Mouse (Mus musculus): ENCODE data around the gene Amn1. TPM values are rescaled to one million over a fixed set of nuclear protein-coding genes. Genes with fewer than 3 reads are reported as not detected.

Amn1 gene
- polyA plus RNA-seq, 1 experiment from 2014 or later: 9.1 TPM

DNA sequence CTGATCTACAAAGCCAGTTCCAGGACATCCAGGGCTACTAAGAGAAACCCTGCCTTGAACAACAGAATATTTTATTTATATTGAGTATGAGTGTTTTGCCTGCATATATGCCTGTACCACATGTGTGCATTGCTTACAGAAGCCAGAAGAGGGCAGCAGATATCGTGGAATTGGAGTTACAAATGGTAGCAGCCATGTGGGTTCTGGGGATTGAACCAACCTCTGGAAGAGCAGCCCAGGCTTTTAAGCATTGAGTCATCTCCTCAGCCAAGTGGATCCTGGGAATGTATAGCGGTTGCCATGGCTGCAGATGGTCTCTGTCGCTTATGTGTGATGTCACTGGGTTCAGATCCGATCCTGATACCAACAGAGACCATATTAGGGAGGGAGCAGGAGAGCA lies 61.8 kb downstream of the Amn1 start:
- H3K36me3 ChIP-seq (replicated peaks; ENCODE audit: insufficient read depth, low read length): no peaks in the 10 kb centered on the region
- no peak overlapping the region for H3K9ac ChIP-seq (replicated peaks)
- no peaks in the 10 kb centered on the region for H3K4me1 ChIP-seq (ENCODE audit: insufficient read depth)
- TF ChIP-seq EP300 (IDR thresholded peaks at IDR 0.05; ENCODE audit: low read depth) (no peak), CTCF (IDR thresholded peaks at IDR 0.05; ENCODE audit: low read depth) (peak; percentile 77)
- H3K4me2 ChIP-seq (ENCODE audit: low read depth, low read length): no peak overlapping the region
- no peak overlapping the region for H3K27ac ChIP-seq (ENCODE audit: low read depth)
- 61% methylated on average over 4 of the region's 4 CpGs for WGBS (ENCODE audit: insufficient replicate concordance)
- ATAC-seq (peak; percentile 64), DNase-seq (peak; percentile 40)
- H3K9me3 ChIP-seq (ENCODE audit: low read length): no peaks in the 10 kb centered on the region
- no peaks in the 10 kb centered on the region for H3K27me3 ChIP-seq (ENCODE audit: insufficient read depth, low read length)
- H3K4me3 ChIP-seq (ENCODE audit: low read depth, low read length): no peak overlapping the region

DNA sequence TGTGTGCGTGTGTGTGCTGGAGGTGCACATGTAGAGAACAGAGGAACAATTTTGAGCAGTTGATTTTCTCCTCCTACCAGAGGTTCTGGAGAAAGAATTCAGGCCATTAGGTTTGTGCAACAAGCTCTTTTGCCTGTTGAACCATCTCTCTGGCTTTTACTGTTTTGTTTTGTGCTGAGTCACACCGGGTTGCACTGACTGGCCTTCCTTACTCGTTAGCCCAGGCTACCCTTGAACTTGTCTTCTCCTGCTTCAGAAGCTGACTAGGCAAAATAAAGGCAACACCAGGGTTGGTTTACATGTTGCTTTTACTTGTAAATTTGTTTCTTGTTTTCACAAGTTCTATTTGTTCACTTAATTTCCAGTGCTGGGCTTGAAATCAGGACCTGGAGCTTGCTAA lies 65.5 kb downstream of the Amn1 start:
- no peak overlapping the region for H3K9ac ChIP-seq (replicated peaks)
- DNase-seq (no peak), ATAC-seq (no peak)
- H3K27me3 ChIP-seq (ENCODE audit: insufficient read depth, low read length): no peaks in the 10 kb centered on the region
- WGBS (ENCODE audit: insufficient replicate concordance): 79% methylated on average over 3 of the region's 3 CpGs
- H3K36me3 ChIP-seq (replicated peaks; ENCODE audit: insufficient read depth, low read length): no peaks in the 10 kb centered on the region
- no peak overlapping the region for H3K4me3 ChIP-seq (ENCODE audit: low read depth, low read length)
- no peak for TF ChIP-seq CTCF (IDR thresholded peaks at IDR 0.05; ENCODE audit: low read depth)
- no peak for TF ChIP-seq EP300 (IDR thresholded peaks at IDR 0.05; ENCODE audit: low read depth)
- H3K9me3 ChIP-seq (ENCODE audit: low read length): no peaks in the 10 kb centered on the region
- H3K27ac ChIP-seq (ENCODE audit: low read depth): no peak overlapping the region
- H3K4me1 ChIP-seq (ENCODE audit: insufficient read depth): no peaks in the 10 kb centered on the region
- no peak overlapping the region for H3K4me2 ChIP-seq (ENCODE audit: low read depth, low read length)

DNA sequence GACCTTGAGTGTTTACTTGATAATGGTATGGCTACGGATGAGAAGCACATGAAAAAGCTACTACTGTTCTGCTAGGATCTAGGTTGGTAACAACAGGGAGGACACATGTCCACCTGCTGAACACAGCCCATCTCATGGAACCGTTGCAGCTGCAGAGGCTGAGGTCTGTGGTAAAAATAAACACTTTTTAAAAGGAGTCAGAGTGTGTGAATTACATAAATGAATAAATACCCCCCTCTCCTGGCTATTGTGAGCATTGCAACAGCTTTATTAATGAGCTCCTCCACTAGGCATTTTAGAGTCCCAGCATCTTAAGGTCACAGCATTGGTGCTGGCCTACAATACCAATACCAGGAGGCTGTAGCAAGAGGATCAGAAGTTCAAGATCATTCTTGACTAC lies 68.7 kb downstream of the Amn1 start:
- 22% methylated on average over 2 of the region's 2 CpGs for WGBS (ENCODE audit: insufficient replicate concordance)
- ATAC-seq (peak; percentile 30), DNase-seq (peak; percentile 27)

DNA sequence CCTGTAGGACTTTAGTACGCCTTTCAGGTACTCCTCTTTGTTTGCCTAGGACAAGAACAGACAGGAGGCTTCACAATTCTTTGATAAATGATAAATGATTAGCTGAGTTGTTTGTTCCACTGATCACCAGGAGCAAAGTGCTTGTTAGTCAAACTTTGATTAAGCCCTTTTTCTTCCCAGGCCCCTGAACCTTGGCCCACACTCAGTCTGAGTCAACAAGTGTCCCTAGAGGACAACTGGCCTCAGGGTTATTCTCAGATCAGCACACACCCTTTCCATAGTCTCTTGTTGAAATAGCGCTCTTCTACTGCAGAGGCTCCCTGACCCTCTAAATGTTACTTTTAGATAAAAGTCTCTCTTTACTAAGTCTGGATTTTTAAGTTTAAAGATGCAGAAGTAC lies 69.6 kb downstream of the Amn1 start:
- H3K4me3 ChIP-seq (ENCODE audit: low read depth, low read length): no peak overlapping the region
- DNase-seq: peak; percentile 60
- 0 out of 2 replicates have a peak, but pooled peaks have one; percentile 8 for TF ChIP-seq CTCF (IDR thresholded peaks at IDR 0.05; ENCODE audit: low read depth)
- TF ChIP-seq EP300 (IDR thresholded peaks at IDR 0.05; ENCODE audit: low read depth): peak; percentile 73
- peak overlapping the region; percentile 84 for H3K27ac ChIP-seq (ENCODE audit: low read depth)
- WGBS (ENCODE audit: insufficient replicate concordance): 53% methylated on average over 2 of the region's 2 CpGs
- H3K4me2 ChIP-seq (ENCODE audit: low read depth, low read length): no peak overlapping the region
- H3K36me3 ChIP-seq (replicated peaks; ENCODE audit: insufficient read depth, low read length): no peaks in the 10 kb centered on the region
- H3K27me3 ChIP-seq (ENCODE audit: insufficient read depth, low read length): no peaks in the 10 kb centered on the region
- ATAC-seq: peak; percentile 96
- no peak overlapping the region for H3K9ac ChIP-seq (replicated peaks)
- no peaks in the 10 kb centered on the region for H3K4me1 ChIP-seq (ENCODE audit: insufficient read depth)
- no peaks in the 10 kb centered on the region for H3K9me3 ChIP-seq (ENCODE audit: low read length)

More for the DNA sequence above, 68.7 kb downstream of the Amn1 start:
- no peaks in the 10 kb centered on the region for H3K9me3 ChIP-seq (ENCODE audit: low read length)
- H3K4me3 ChIP-seq (ENCODE audit: low read depth, low read length): no peak overlapping the region
- no peak overlapping the region for H3K9ac ChIP-seq (replicated peaks)
- H3K4me1 ChIP-seq (ENCODE audit: insufficient read depth): no peaks in the 10 kb centered on the region
- peak overlapping the region; percentile 84 for H3K27ac ChIP-seq (ENCODE audit: low read depth)
- no peak for TF ChIP-seq EP300 (IDR thresholded peaks at IDR 0.05; ENCODE audit: low read depth)
- TF ChIP-seq CTCF (IDR thresholded peaks at IDR 0.05; ENCODE audit: low read depth): peak; percentile 76
- no peaks in the 10 kb centered on the region for H3K36me3 ChIP-seq (replicated peaks; ENCODE audit: insufficient read depth, low read length)
- H3K27me3 ChIP-seq (ENCODE audit: insufficient read depth, low read length): no peaks in the 10 kb centered on the region
- H3K4me2 ChIP-seq (ENCODE audit: low read depth, low read length): no peak overlapping the region

DNA sequence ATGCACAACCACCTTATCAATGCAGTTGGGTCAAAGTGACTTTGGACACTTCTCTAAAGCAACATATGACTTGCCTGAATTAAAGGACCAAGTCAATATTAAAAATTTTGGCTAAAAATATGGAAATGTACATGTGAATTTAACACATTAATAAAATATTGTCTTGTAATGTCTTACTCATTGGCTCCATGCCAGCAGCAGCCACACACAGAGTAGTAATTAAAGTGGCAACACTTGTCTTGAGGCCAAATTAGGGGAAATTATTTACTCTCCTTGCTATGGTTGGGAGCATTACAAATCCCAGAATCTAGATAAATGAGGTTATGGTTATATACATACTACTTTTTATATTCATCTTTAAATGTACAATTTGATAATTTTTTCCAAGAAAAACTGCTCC lies 71.5 kb downstream of the Amn1 start:
- TF ChIP-seq EP300 (IDR thresholded peaks at IDR 0.05; ENCODE audit: low read depth) (no peak), CTCF (IDR thresholded peaks at IDR 0.05; ENCODE audit: low read depth) (no peak)
- no peak overlapping the region for H3K27ac ChIP-seq (ENCODE audit: low read depth)
- ATAC-seq: no peak

DNA sequence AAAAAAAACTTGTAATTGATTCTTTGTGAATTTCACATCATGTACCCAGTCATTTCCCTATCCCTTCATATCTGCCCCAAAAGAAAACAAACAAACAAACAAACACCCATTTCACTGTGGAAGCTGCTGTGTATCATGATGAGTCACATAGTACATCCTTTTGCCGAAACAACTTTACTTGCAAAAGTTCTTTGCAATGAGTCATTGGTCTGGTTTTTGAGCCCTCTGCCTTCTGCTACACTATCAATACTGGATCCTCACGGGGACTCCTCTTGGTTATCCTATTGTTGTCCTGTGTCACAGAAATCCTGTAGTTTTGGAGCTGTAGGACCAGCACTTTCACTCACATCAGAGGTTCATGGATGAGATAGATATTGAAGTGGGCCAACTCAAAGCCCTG lies 79.6 kb downstream of the Amn1 start:
- H3K9me3 ChIP-seq (ENCODE audit: low read length): no peaks in the 10 kb centered on the region
- 57% methylated on average over 2 of the region's 2 CpGs for WGBS (ENCODE audit: insufficient replicate concordance)
- no peak for DNase-seq
- ATAC-seq: no peak
- H3K9ac ChIP-seq (replicated peaks): no peak overlapping the region
- H3K27ac ChIP-seq (ENCODE audit: low read depth): no peak overlapping the region
- TF ChIP-seq EP300 (IDR thresholded peaks at IDR 0.05; ENCODE audit: low read depth): no peak
- no peaks in the 10 kb centered on the region for H3K4me1 ChIP-seq (ENCODE audit: insufficient read depth)
- no peaks in the 10 kb centered on the region for H3K36me3 ChIP-seq (replicated peaks; ENCODE audit: insufficient read depth, low read length)
- H3K27me3 ChIP-seq (ENCODE audit: insufficient read depth, low read length): no peaks in the 10 kb centered on the region
- no peak overlapping the region for H3K4me2 ChIP-seq (ENCODE audit: low read depth, low read length)
- no peak overlapping the region for H3K4me3 ChIP-seq (ENCODE audit: low read depth, low read length)

More for the DNA sequence above, 71.5 kb downstream of the Amn1 start:
- Histone ChIP-seq H3K4me2 (ENCODE audit: low read depth, low read length) (no peak overlapping the region), H3K9me3 (ENCODE audit: low read length) (no peaks in the 10 kb centered on the region), H3K9ac (replicated peaks) (no peak overlapping the region), H3K4me3 (ENCODE audit: low read depth, low read length) (no peak overlapping the region), H3K36me3 (replicated peaks; ENCODE audit: insufficient read depth, low read length) (no peaks in the 10 kb centered on the region), H3K27me3 (ENCODE audit: insufficient read depth, low read length) (no peaks in the 10 kb centered on the region), H3K4me1 (ENCODE audit: insufficient read depth) (no peaks in the 10 kb centered on the region)
- no peak for DNase-seq

DNA sequence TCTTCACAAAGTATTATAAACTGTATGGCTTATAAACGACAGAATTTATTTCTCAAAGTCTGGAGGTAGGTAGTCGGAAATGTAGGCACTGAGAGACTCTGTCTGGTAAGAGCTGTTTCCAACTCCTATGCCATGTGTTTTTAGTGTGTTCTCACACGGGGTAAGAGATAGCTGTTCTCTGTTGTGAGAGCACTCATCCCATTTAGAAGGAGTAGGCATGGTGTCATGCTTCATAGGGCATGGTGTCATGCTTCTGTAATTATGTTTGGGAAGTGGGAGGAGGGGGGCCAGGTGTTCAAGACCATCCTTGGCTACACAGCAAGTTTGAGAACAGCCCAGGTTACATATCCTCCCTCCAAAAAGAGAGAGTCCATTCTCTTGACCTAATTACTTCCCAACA lies 80.9 kb downstream of the Amn1 start:
- Histone ChIP-seq H3K4me2 (ENCODE audit: low read depth, low read length) (no peak overlapping the region), H3K9ac (replicated peaks) (no peak overlapping the region), H3K4me3 (ENCODE audit: low read depth, low read length) (no peak overlapping the region), H3K27ac (ENCODE audit: low read depth) (no peak overlapping the region), H3K36me3 (replicated peaks; ENCODE audit: insufficient read depth, low read length) (no peaks in the 10 kb centered on the region), H3K4me1 (ENCODE audit: insufficient read depth) (no peaks in the 10 kb centered on the region), H3K9me3 (ENCODE audit: low read length) (no peaks in the 10 kb centered on the region), H3K27me3 (ENCODE audit: insufficient read depth, low read length) (no peaks in the 10 kb centered on the region)
- no peak for ATAC-seq
- 70% methylated on average over 3 of the region's 3 CpGs for WGBS (ENCODE audit: insufficient replicate concordance)
- no peak for TF ChIP-seq EP300 (IDR thresholded peaks at IDR 0.05; ENCODE audit: low read depth)
- no peak for TF ChIP-seq CTCF (IDR thresholded peaks at IDR 0.05; ENCODE audit: low read depth)
- DNase-seq: no peak

Other genes with a start within 250 kb of the Amn1 start
- gene Sinhcaf, start 242.2 kb downstream of the Amn1 start, polyA plus RNA-seq (2015; fragmentation: Nextera tagmentation; extraction: Ambion mirVana): 8.3 and 9.4 TPM in 2 replicates
- 7.4 and 7.9 TPM in 2 replicates for gene Dennd5b, start 87.0 kb downstream of the Amn1 start, polyA plus RNA-seq (2015; fragmentation: Nextera tagmentation; extraction: Ambion mirVana)
- gene Gm10203, start 58.5 kb downstream of the Amn1 start, polyA plus RNA-seq (2015; fragmentation: Nextera tagmentation; extraction: Ambion mirVana): not detected in 2 replicates
- 9.7 and 9.8 TPM in 2 replicates for gene Etfbkmt, start 48.9 kb downstream of the Amn1 start, polyA plus RNA-seq (2015; fragmentation: Nextera tagmentation; extraction: Ambion mirVana)
- gene Resf1, start 120.7 kb upstream of the Amn1 start, polyA plus RNA-seq (2015; fragmentation: Nextera tagmentation; extraction: Ambion mirVana): 16.0 and 22.3 TPM in 2 replicates
- 0.45 and 0.78 TPM in 2 replicates for gene Bicd1, start 220.2 kb upstream of the Amn1 start, polyA plus RNA-seq (2015; fragmentation: Nextera tagmentation; extraction: Ambion mirVana)